Comparison of ENCODE assay signal across 22 mouse cellular contexts in genomic region chr19:27617522-27617921, GRCm38 (mm10).
"Had no signal": no experiment of that assay in that cellular context is flagged by ENCODE, and none has a peak within 500 bp of the region (broad histone marks: within the 10 kb centered on the region; RNA-seq: fewer than 3 reads in every experiment).

No protein-coding gene starts in this region.

- DNase-seq: gastrocnemius, adult 2 months; gastrocnemius, postnatal 10 days; gastrocnemius, postnatal 25 days; heart, adult 18-20 months; heart, postnatal 10 days; heart, postnatal 4 days; kidney, adult 18-20 months; kidney, adult 8-10 months; kidney, postnatal 10 days; kidney, postnatal 25 days; kidney, postnatal 4 days; layer of hippocampus, adult 9-11 months; liver had no signal

- H3K4me3 ChIP-seq: gastrocnemius, adult 2 months; heart, embryonic 10.5 days; heart, embryonic 12.5 days; hindbrain, embryonic 10.5 days; hindbrain, embryonic 12.5 days; intestine, embryonic 15.5 days; layer of hippocampus, adult 2 months; left cerebral cortex, adult 2 months; limb, embryonic 10.5 days; limb, embryonic 12.5 days had no signal

- H3K4me1 ChIP-seq: hindbrain, embryonic 10.5 days; hindbrain, embryonic 12.5 days; intestine, embryonic 15.5 days; limb, embryonic 10.5 days; limb, embryonic 12.5 days had no signal
